Mouse (Mus musculus) CH12.LX (cell line): Measurements from ENCODE around the gene Taldo1. TPM values are rescaled to one million over a fixed set of nuclear protein-coding genes. Genes with fewer than 3 reads are reported as not detected.

Source experiments
- DNase-seq: peaks from one replicate; pipeline ENCODE4 v3.0.0-alpha.2; 2013; ENCODE audit errors: extremely low read depth
- H3K27ac ChIP-seq: 2 replicates; pipeline ENCODE4 v1.5.1; 2012; ENCODE audit warnings: low read depth, mild to moderate bottlenecking, control low read depth, moderate library complexity; ENCODE audit not compliant: insufficient read depth
- H3K27me3 ChIP-seq: replicated peaks from 2 replicates; pipeline ENCODE3; 2012; ENCODE audit warnings: inconsistent platforms
- H3K36me3 ChIP-seq, 2 experiments: replicated peaks in 1 of 2; 2 replicates each; pipeline versions ENCODE3 to v1.6.1; 2012; ENCODE audit warnings: inconsistent platforms in 1 of 2, low read length in 1 of 2, mild to moderate bottlenecking in 1 of 2, mixed read lengths in 1 of 2, moderate library complexity in 1 of 2; ENCODE audit not compliant: control insufficient read depth in 1 of 2, insufficient read depth in 1 of 2
- H3K4me1 ChIP-seq, 2 experiments: 2 replicates each; pipeline ENCODE4 v1.6.1; 2012; ENCODE audit warnings: inconsistent platforms in 1 of 2, moderate library complexity in 1 of 2; ENCODE audit not compliant: insufficient read depth in 2 of 2, control insufficient read depth in 1 of 2
- H3K4me2 ChIP-seq: 2 replicates; pipeline ENCODE4 v1.6.1; 2012; ENCODE audit warnings: low read depth, mild to moderate bottlenecking, control low read depth; ENCODE audit not compliant: poor library complexity, insufficient read depth, severe bottlenecking
- H3K4me3 ChIP-seq, 3 experiments: fragments of 150-350 bp in 1 of 3; sonication (generic) in 1 of 3; replicated peaks in 1 of 3; 2 replicates each; pipeline versions ENCODE3 to v1.5.1; 2011 to 2012; ENCODE audit warnings: low read depth in 2 of 3, low read length in 2 of 3, mild to moderate bottlenecking in 2 of 3, moderate library complexity in 2 of 3, control low read depth in 1 of 3, improper control_type of control experiment in 1 of 3, inconsistent platforms in 1 of 3, mixed read lengths in 1 of 3; ENCODE audit not compliant: poor library complexity in 1 of 3
- H3K79me2 ChIP-seq: replicated peaks from 2 replicates; pipeline ENCODE4 v1.6.1; 2012; ENCODE audit warnings: mild to moderate bottlenecking, moderate library complexity; ENCODE audit not compliant: control insufficient read depth, poor library complexity, insufficient read depth, severe bottlenecking; ENCODE audit errors: extremely low read depth
- H3K9ac ChIP-seq: 2 replicates; pipeline ENCODE4 v1.6.1; 2012; ENCODE audit warnings: low read depth, mild to moderate bottlenecking, control low read depth, moderate library complexity; ENCODE audit not compliant: insufficient read depth
- H3K9me3 ChIP-seq: replicated peaks from 2 replicates; pipeline ENCODE3; 2012; ENCODE audit warnings: low read length, inconsistent platforms, mixed read lengths
- CHD2 ChIP-seq: IDR thresholded peaks from 2 replicates; pipeline ENCODE4 v1.6.1; 2011; ENCODE audit warnings: low read length, improper control_type of control experiment
- EP300 ChIP-seq: IDR thresholded peaks from 2 replicates; pipeline ENCODE4 v1.6.1; 2011; ENCODE audit warnings: low read length, improper control_type of control experiment
- ETS1 ChIP-seq: conservative IDR thresholded peaks from 2 replicates; pipeline ENCODE4 v1.6.1; 2012; ENCODE audit warnings: low read depth, mild to moderate bottlenecking, inconsistent platforms, low read length, improper control_type of control experiment, moderate library complexity
- GABPA ChIP-seq: IDR thresholded peaks from 2 replicates; pipeline ENCODE4 v1.6.1; 2012; ENCODE audit warnings: low read depth, low read length, improper control_type of control experiment, inconsistent platforms; ENCODE audit not compliant: insufficient replicate concordance
- HCFC1 ChIP-seq: IDR thresholded peaks from 2 replicates; pipeline ENCODE4 v1.6.1; 2012; ENCODE audit warnings: low read depth, mild to moderate bottlenecking, inconsistent platforms, low read length, improper control_type of control experiment
- IRF4 ChIP-seq: IDR thresholded peaks from 2 replicates; pipeline ENCODE4 v1.6.1; 2014; ENCODE audit warnings: low read depth, mild to moderate bottlenecking, inconsistent platforms, low read length, improper control_type of control experiment
- JUN ChIP-seq: IDR thresholded peaks from 2 replicates; pipeline ENCODE4 v1.6.1; 2011; ENCODE audit warnings: low read depth, mild to moderate bottlenecking, low read length, improper control_type of control experiment, moderate library complexity; ENCODE audit not compliant: insufficient read depth
- MAFK ChIP-seq: IDR thresholded peaks from 2 replicates; pipeline ENCODE4 v1.6.1; 2011; ENCODE audit warnings: low read length, improper control_type of control experiment; ENCODE audit not compliant: insufficient replicate concordance
- MEF2A ChIP-seq: IDR thresholded peaks from 2 replicates; pipeline ENCODE4 v1.6.1; 2014; ENCODE audit warnings: low read depth, mild to moderate bottlenecking, inconsistent platforms, low read length, improper control_type of control experiment, borderline replicate concordance
- MXI1 ChIP-seq: IDR thresholded peaks from 2 replicates; pipeline ENCODE4 v1.6.1; 2011; ENCODE audit warnings: mild to moderate bottlenecking, low read depth, low read length, improper control_type of control experiment
- MYC ChIP-seq: IDR thresholded peaks from 2 replicates; pipeline ENCODE4 v1.6.1; 2011; ENCODE audit warnings: low read depth, mild to moderate bottlenecking, improper control_type of control experiment, low read length
- NELFE ChIP-seq: IDR thresholded peaks from 2 replicates; pipeline ENCODE4 v1.6.1; 2011; ENCODE audit warnings: low read depth, low read length, improper control_type of control experiment
- PAX5 ChIP-seq: IDR thresholded peaks from 2 replicates; pipeline ENCODE4 v1.6.1; 2012; ENCODE audit warnings: low read length, inconsistent platforms, mixed read lengths
- POLR2A ChIP-seq: IDR thresholded peaks from 2 replicates; pipeline ENCODE4 v1.6.1; 2011; ENCODE audit warnings: low read depth, mild to moderate bottlenecking, improper control_type of control experiment, low read length
- POLR2AphosphoS2 ChIP-seq: IDR thresholded peaks from 2 replicates; pipeline ENCODE4 v1.6.1; 2011; ENCODE audit warnings: low read depth, low read length, improper control_type of control experiment
- RAD21 ChIP-seq: IDR thresholded peaks from 2 replicates; pipeline ENCODE4 v1.6.1; 2011; ENCODE audit warnings: low read depth, mild to moderate bottlenecking, low read length, improper control_type of control experiment, moderate library complexity
- SMC3 ChIP-seq: IDR thresholded peaks from 2 replicates; pipeline ENCODE4 v1.6.1; 2011; ENCODE audit warnings: low read depth, low read length, improper control_type of control experiment
- TCF12 ChIP-seq: IDR thresholded peaks from 2 replicates; pipeline ENCODE4 v1.6.1; 2014; ENCODE audit warnings: low read depth, mild to moderate bottlenecking, inconsistent platforms, low read length, improper control_type of control experiment
- USF1 ChIP-seq: IDR thresholded peaks from 2 replicates; pipeline ENCODE4 v1.6.1; 2014; ENCODE audit warnings: low read depth, mild to moderate bottlenecking, inconsistent platforms, low read length, improper control_type of control experiment
- USF2 ChIP-seq: conservative IDR thresholded peaks from 2 replicates; pipeline ENCODE4 v1.6.1; 2011; ENCODE audit warnings: low read depth, low read length, improper control_type of control experiment
- ZC3H11A ChIP-seq: IDR thresholded peaks from 2 replicates; pipeline ENCODE4 v1.6.1; 2012; ENCODE audit warnings: low read depth, mild to moderate bottlenecking, inconsistent platforms, low read length, improper control_type of control experiment
- dilution Hi-C: fragments of 300-500 bp; cut with MboI; formaldehyde crosslinking; loops from 2 replicates; pipeline ENCODE4 v1.14.3; 2020; ENCODE audit warnings: low sequenced_read_pairs; ENCODE audit not compliant: extremely low pct_unique_long_range_greater_than_20kb, extremely low pct_ligation_motif_present
- in situ Hi-C: fragments of 300-500 bp; cut with MboI; formaldehyde crosslinking; loops from 3 replicates; pipeline ENCODE4 v1.14.3; 2019; ENCODE audit warnings: low sequenced_read_pairs, low pct_ligation_motif_present, low pct_unique_long_range_greater_than_20kb, mixed read lengths
- polyA plus RNA-seq: library from polyadenylated mRNA; unstranded; fragments of >175 nt; gene quantifications from 2 replicates; pipeline ENCODE4 v1.2.1, GENCODE M21; 2012; ENCODE audit warnings: low read depth; ENCODE audit not compliant: insufficient read length
- total RNA-seq, 2 experiments: library from RNA; depleted of rRNA; stranded (reverse); fragments of 300-350 nt in 1 of 2; fragments of >200 nt in 1 of 2; gene quantifications; 2 replicates each; pipeline ENCODE4 v1.2.3; 2012 to 2014

Gene Taldo1
- total and polyA plus RNA-seq, 3 experiments, result 129 to 228 (median 188) TPM

DNA sequence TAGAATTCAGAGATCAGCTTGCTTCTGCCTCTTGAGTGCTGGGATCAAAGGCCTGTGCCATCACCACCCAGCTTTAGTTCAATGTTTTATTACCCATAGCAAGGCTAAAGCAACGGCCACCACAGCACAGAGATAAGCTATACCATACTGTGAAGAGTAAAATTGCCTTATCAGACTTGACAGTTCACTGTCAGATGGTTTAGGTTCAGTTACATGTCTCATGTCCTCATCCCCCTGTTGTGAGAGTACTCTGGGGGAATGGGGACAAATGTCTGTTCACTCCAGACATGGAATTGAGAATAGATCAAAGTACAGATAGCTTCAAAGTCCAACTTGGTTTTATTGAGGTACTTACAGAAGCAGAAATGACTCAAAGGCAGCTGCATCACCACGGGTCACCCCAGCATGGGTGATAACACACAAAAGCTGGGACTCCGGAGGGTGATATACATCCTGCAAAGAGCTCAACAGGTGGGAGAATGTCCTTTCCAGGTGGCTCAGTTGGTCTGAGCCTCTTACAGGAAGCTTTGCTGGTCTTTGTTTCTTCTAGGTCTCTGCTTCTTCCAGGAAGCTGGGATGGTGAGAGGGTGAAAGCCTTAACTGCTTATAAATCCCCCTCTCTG is 3.4 kb upstream of the Taldo1 start:
- dilution Hi-C loops (no loop called here), in situ Hi-C loops (no loop called here)
- Histone ChIP-seq H3K27me3 (peaks cover 10% of the 10 kb centered on the region), H3K4me3 (no peak overlapping the region), H3K79me2 (peaks cover 11% of the 10 kb centered on the region), H3K9ac (no peak overlapping the region), H3K9me3 (no peaks in the 10 kb centered on the region), H3K27ac (no peak overlapping the region), H3K4me2 (no peak overlapping the region), H3K36me3 (no peaks in the 10 kb centered on the region), H3K4me1 (peaks cover 0 to 19% of the 10 kb centered on the region in 2 experiments; a peak in 2 of 4 replicates)
- TF ChIP-seq TCF12 (no peak), CHD2 (no peak), ETS1 (no peak), MXI1 (no peak), ZC3H11A (no peak), NELFE (no peak), USF1 (no peak), SMC3 (no peak), POLR2A (no peak), USF2 (no peak), MAFK (no peak), JUN (no peak), GABPA (no peak), HCFC1 (no peak), MYC (no peak), RAD21 (no peak), POLR2AphosphoS2 (no peak)
- DNase-seq, result no peak

DNA sequence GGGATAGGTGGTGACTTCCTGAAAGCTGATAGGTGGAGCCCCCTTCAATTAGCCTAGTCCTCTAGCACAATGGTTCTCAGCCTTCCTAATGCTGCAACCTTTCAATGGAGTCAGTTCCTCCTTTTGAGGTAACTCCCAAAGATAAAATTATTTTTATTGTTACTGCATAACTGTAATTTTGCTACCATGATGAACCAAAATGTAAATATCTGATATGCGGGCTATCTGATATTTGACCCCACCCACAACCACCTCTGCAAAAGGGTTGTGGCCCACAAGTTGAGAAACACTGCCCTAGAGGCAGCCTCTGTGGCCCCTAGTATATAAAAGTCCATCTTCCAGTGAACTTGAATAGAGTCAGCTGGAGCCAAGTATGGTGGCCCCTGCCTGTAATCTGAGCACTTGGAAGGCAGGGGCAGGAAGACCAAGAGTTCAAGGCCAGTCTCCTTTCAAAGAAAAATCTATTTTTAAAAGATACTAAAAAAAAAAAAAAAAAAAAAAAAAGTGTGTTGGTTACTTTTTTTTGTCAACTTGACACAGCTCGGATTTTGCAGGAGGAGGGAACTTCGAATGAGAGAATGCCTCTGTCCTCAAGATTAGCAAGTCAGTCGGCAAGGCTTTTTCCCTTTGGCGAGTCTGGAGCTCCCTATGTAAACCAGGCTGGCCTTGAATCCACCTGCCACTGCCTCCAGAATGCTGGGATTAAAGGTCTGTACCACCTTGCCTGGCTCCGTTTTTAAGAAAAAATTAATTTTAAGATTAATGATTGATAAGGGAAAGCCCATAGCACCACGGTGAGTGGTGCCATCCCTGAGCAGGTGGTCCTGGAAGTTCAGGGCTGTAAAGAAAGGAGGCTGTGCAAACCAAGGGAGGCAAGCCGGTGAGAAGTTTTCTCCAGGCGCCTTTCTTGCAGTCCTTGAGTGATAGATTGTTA is 1.4 kb upstream of the Taldo1 start:
- Histone ChIP-seq H3K9me3 (no peaks in the 10 kb centered on the region), H3K79me2 (peaks cover 18% of the 10 kb centered on the region), H3K27ac (no peak overlapping the region), H3K4me3 (no peak overlapping the region), H3K36me3 (peaks cover 2 to 7% of the 10 kb centered on the region in 2 experiments), H3K4me2 (no peak overlapping the region), H3K4me1 (peaks cover 4 to 32% of the 10 kb centered on the region in 2 experiments), H3K9ac (no peak overlapping the region), H3K27me3 (peaks cover 7% of the 10 kb centered on the region)
- DNase-seq, result no peak
- dilution Hi-C loops, result no loop called here
- TF ChIP-seq MEF2A (no peak), POLR2AphosphoS2 (no peak), EP300 (no peak), IRF4 (no peak), PAX5 (no peak), HCFC1 (no peak)
- in situ Hi-C loops, result no loop called here
